Mouse (Mus musculus): ENCODE results near the gene Akr1c12. TPM values are rescaled to one million over a fixed set of nuclear protein-coding genes. Genes with fewer than 3 reads are reported as not detected.

The Akr1c12 gene
- not detected for polyA plus RNA-seq (2015; fragmentation: Illumina TruSeq; extraction: RNeasy Lipid Tissue Mini Kit (QIAGEN cat#74804); ENCODE audit: low read depth, low replicate concordance)

DNA sequence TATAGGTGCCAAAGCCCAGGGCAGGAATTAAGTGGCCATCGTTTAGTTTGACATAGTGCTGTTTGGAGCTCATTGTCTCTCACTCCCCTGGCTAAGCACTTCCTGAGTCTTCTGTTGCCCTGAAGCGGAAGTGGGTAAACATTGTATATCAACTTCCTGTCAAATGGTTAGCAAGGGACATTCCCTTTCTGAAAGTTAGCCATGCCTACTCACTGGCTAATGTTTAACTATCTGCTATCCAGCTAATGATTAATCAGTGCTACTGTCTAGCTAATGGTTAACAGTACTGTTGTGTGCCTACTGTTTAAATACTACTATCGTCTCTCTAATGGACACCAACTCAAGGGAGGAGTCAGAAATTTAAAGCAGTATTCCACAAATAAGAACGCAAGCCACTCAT is at the start of gene Akr1c12:
Gene Akr1c12, minus strand, starts transcription at position 150 of the 400 bp plus-strand sequence.

GRCm38 (mm10) chr13:4228441-4228840 is 50.8 kb downstream of the Akr1c12 start, which contains the start of gene Akr1c19:
Akr1c19 (plus strand) TSS chr13:4228700.

Other genes with a start within 250 kb of the Akr1c12 start
- 4.1 TPM for gene Akr1c14, start 230.4 kb downstream of the Akr1c12 start, polyA plus RNA-seq (2015; fragmentation: Illumina TruSeq; extraction: RNeasy Lipid Tissue Mini Kit (QIAGEN cat#74804); ENCODE audit: low read depth, low replicate concordance)
- 6.3 TPM for gene Akr1c18, start 128.8 kb downstream of the Akr1c12 start, polyA plus RNA-seq (2015; fragmentation: Illumina TruSeq; extraction: RNeasy Lipid Tissue Mini Kit (QIAGEN cat#74804); ENCODE audit: low read depth, low replicate concordance)
- 2.1 TPM for gene Akr1c13, start 88.3 kb downstream of the Akr1c12 start, polyA plus RNA-seq (2015; fragmentation: Illumina TruSeq; extraction: RNeasy Lipid Tissue Mini Kit (QIAGEN cat#74804); ENCODE audit: low read depth, low replicate concordance)
- gene Akr1c19, start 50.7 kb downstream of the Akr1c12 start, polyA plus RNA-seq (2015; fragmentation: Illumina TruSeq; extraction: RNeasy Lipid Tissue Mini Kit (QIAGEN cat#74804); ENCODE audit: low read depth, low replicate concordance), result not detected
- not detected for gene Akr1c6, start 154.9 kb upstream of the Akr1c12 start, polyA plus RNA-seq (2015; fragmentation: Illumina TruSeq; extraction: RNeasy Lipid Tissue Mini Kit (QIAGEN cat#74804); ENCODE audit: low read depth, low replicate concordance)
- gene Akr1c20, start 243.9 kb upstream of the Akr1c12 start, polyA plus RNA-seq (2015; fragmentation: Illumina TruSeq; extraction: RNeasy Lipid Tissue Mini Kit (QIAGEN cat#74804); ENCODE audit: low read depth, low replicate concordance), result not detected